Mouse (Mus musculus): ENCODE results near the gene P2rx3. TPM values are rescaled to one million over a fixed set of nuclear protein-coding genes. Genes with fewer than 3 reads are reported as not detected.

Gene P2rx3
- polyA plus RNA-seq, 1 experiment: 53.1 TPM

GRCm38 (mm10) chr2:84961300-84961699 is 76.0 kb downstream of the P2rx3 start:
- Histone ChIP-seq H3K79me2 (ENCODE audit: control insufficient read depth, insufficient read depth) (no peaks in the 10 kb centered on the region), H3K36me3 (ENCODE audit: control insufficient read depth, insufficient read depth) (no peaks in the 10 kb centered on the region), H3ac (ENCODE audit: control insufficient read depth, insufficient read length) (no peak overlapping the region), H3K27me3 (ENCODE audit: control insufficient read depth, insufficient read depth, insufficient read length) (no peaks in the 10 kb centered on the region), H3K4me3 (no peak overlapping the region), H3K4me2 (ENCODE audit: low read depth) (peak overlapping the region; percentile 16)
- TF ChIP-seq MYOG (IDR thresholded peaks at IDR 0.05; ENCODE audit: control insufficient read depth in 1 of 3, insufficient read depth in 1 of 3, insufficient read length in 2 of 3, low read depth in 2 of 3): no peak
- no peak for TF ChIP-seq TCF12 (IDR thresholded peaks at IDR 0.05; ENCODE audit: insufficient read depth, poor library complexity, severe bottlenecking)
- TF ChIP-seq POLR2AphosphoS2 (IDR thresholded peaks at IDR 0.05; ENCODE audit: insufficient read length, low read depth): no peak
- TF ChIP-seq REST (IDR thresholded peaks at IDR 0.05; ENCODE audit: insufficient read depth, insufficient read length): no peak
- no peak for TF ChIP-seq POLR2A (IDR thresholded peaks at IDR 0.05; ENCODE audit: insufficient read length, low read depth)
- TF ChIP-seq TCF3 (IDR thresholded peaks at IDR 0.05; ENCODE audit: insufficient read length, low read depth): no peak
- no peak for TF ChIP-seq MAX (IDR thresholded peaks at IDR 0.05; ENCODE audit: low read depth)
- no peak for TF ChIP-seq MYOD1 (IDR thresholded peaks at IDR 0.05; ENCODE audit: control insufficient read depth in 1 of 3, insufficient read length in 2 of 3, low read depth in 2 of 3)
- TF ChIP-seq E2F4 (IDR thresholded peaks at IDR 0.05; ENCODE audit: insufficient read depth): no peak

- Histone ChIP-seq H3K79me2 (ENCODE audit: control insufficient read depth, insufficient read depth) (no peaks in the 10 kb centered on the region), H3K27me3 (ENCODE audit: control insufficient read depth, insufficient read depth, insufficient read length) (no peaks in the 10 kb centered on the region), H3K36me3 (ENCODE audit: control insufficient read depth, insufficient read depth) (no peaks in the 10 kb centered on the region), H3K4me2 (ENCODE audit: low read depth) (no peak overlapping the region), H3ac (ENCODE audit: control insufficient read depth, insufficient read length) (no peak overlapping the region), H3K4me3 (no peak overlapping the region)
- TF ChIP-seq E2F4 (IDR thresholded peaks at IDR 0.05; ENCODE audit: insufficient read depth): no peak
- no peak for TF ChIP-seq SRF (IDR thresholded peaks at IDR 0.05; ENCODE audit: control insufficient read depth, insufficient read length, low read depth)
- no peak for TF ChIP-seq TCF3 (IDR thresholded peaks at IDR 0.05; ENCODE audit: insufficient read length, low read depth)
- no peak for TF ChIP-seq POLR2A (IDR thresholded peaks at IDR 0.05; ENCODE audit: insufficient read length, low read depth)
- no peak for TF ChIP-seq MYOD1 (IDR thresholded peaks at IDR 0.05; ENCODE audit: control insufficient read depth in 1 of 3, insufficient read length in 2 of 3, low read depth in 2 of 3)
- TF ChIP-seq POLR2AphosphoS2 (IDR thresholded peaks at IDR 0.05; ENCODE audit: insufficient read length, low read depth): no peak
- TF ChIP-seq TCF12 (IDR thresholded peaks at IDR 0.05; ENCODE audit: insufficient read depth, poor library complexity, severe bottlenecking): no peak
- no peak for TF ChIP-seq CEBPB (IDR thresholded peaks at IDR 0.05; ENCODE audit: insufficient read depth, poor library complexity, severe bottlenecking)
- TF ChIP-seq MYOG (IDR thresholded peaks at IDR 0.05; ENCODE audit: control insufficient read depth in 1 of 3, insufficient read depth in 1 of 3, insufficient read length in 2 of 3, low read depth in 2 of 3): no peak
- no peak for TF ChIP-seq MAX (IDR thresholded peaks at IDR 0.05; ENCODE audit: low read depth)
- no peak for TF ChIP-seq USF1 (IDR thresholded peaks at IDR 0.05; ENCODE audit: low read depth)
- TF ChIP-seq REST (IDR thresholded peaks at IDR 0.05; ENCODE audit: insufficient read depth, insufficient read length): no peak
Measured at GRCm38 (mm10) chr2:84958588-84959264, 78.5 kb downstream of the P2rx3 start.

- Histone ChIP-seq H3ac (ENCODE audit: control insufficient read depth, insufficient read length) (no peak overlapping the region), H3K79me2 (ENCODE audit: control insufficient read depth, insufficient read depth) (no peaks in the 10 kb centered on the region), H3K36me3 (ENCODE audit: control insufficient read depth, insufficient read depth) (no peaks in the 10 kb centered on the region), H3K4me2 (ENCODE audit: low read depth) (no peak overlapping the region), H3K4me3 (no peak overlapping the region), H3K27me3 (ENCODE audit: control insufficient read depth, insufficient read depth, insufficient read length) (no peaks in the 10 kb centered on the region)
- TF ChIP-seq TCF12 (IDR thresholded peaks at IDR 0.05; ENCODE audit: insufficient read depth, poor library complexity, severe bottlenecking): no peak
- TF ChIP-seq REST (IDR thresholded peaks at IDR 0.05; ENCODE audit: insufficient read depth, insufficient read length): no peak
- no peak for TF ChIP-seq TCF3 (IDR thresholded peaks at IDR 0.05; ENCODE audit: insufficient read length, low read depth)
- TF ChIP-seq POLR2A (IDR thresholded peaks at IDR 0.05; ENCODE audit: insufficient read length, low read depth): no peak
- no peak for TF ChIP-seq MAX (IDR thresholded peaks at IDR 0.05; ENCODE audit: low read depth)
Measured at GRCm38 (mm10) chr2:84956274-84956673, 81.0 kb downstream of the P2rx3 start.

- H3ac ChIP-seq (ENCODE audit: control insufficient read depth, insufficient read length): no peak overlapping the region
- H3K27me3 ChIP-seq (ENCODE audit: control insufficient read depth, insufficient read depth, insufficient read length): no peaks in the 10 kb centered on the region
- H3K79me2 ChIP-seq (ENCODE audit: control insufficient read depth, insufficient read depth): no peaks in the 10 kb centered on the region
- H3K4me2 ChIP-seq (ENCODE audit: low read depth): no peak overlapping the region
- H3K4me3 ChIP-seq: no peak overlapping the region
- TF ChIP-seq USF1 (IDR thresholded peaks at IDR 0.05; ENCODE audit: low read depth) (no peak), MAX (IDR thresholded peaks at IDR 0.05; ENCODE audit: low read depth) (no peak), POLR2A (IDR thresholded peaks at IDR 0.05; ENCODE audit: insufficient read length, low read depth) (no peak), TCF3 (IDR thresholded peaks at IDR 0.05; ENCODE audit: insufficient read length, low read depth) (no peak), SRF (IDR thresholded peaks at IDR 0.05; ENCODE audit: control insufficient read depth, insufficient read length, low read depth) (no peak)
- H3K36me3 ChIP-seq (ENCODE audit: control insufficient read depth, insufficient read depth): no peaks in the 10 kb centered on the region
Measured at GRCm38 (mm10) chr2:84955435-84955834, 81.8 kb downstream of the P2rx3 start.

- no peak overlapping the region for H3K4me2 ChIP-seq (ENCODE audit: low read depth)
- no peak overlapping the region for H3ac ChIP-seq (ENCODE audit: control insufficient read depth, insufficient read length)
- no peaks in the 10 kb centered on the region for H3K27me3 ChIP-seq (ENCODE audit: control insufficient read depth, insufficient read depth, insufficient read length)
- TF ChIP-seq CEBPB (IDR thresholded peaks at IDR 0.05; ENCODE audit: insufficient read depth, poor library complexity, severe bottlenecking) (no peak), E2F4 (IDR thresholded peaks at IDR 0.05; ENCODE audit: insufficient read depth) (no peak)
- no peaks in the 10 kb centered on the region for H3K79me2 ChIP-seq (ENCODE audit: control insufficient read depth, insufficient read depth)
- no peak overlapping the region for H3K4me3 ChIP-seq
- H3K36me3 ChIP-seq (ENCODE audit: control insufficient read depth, insufficient read depth): no peaks in the 10 kb centered on the region
Measured at GRCm38 (mm10) chr2:84952693-84953092, 84.6 kb downstream of the P2rx3 start.
